Mouse (Mus musculus): ENCODE measurements around the gene Pwp2.
A peak's percentile ranks its signal among the peaks of the same experiment; 100 is the strongest.
"Not testable (repeated sequence)": the region's sequence is repeated elsewhere in the genome, so short reads cannot be mapped to it uniquely, and the experiment has no call there.

Pwp2 gene

GRCm38 (mm10) chr10:78184531-78185380 is at the start of gene Pwp2:
Gene Pwp2 (minus strand): TSS chr10:78185149.
- DNase-seq (ENCODE audit: low spot score): peak; percentile 85

GRCm38 (mm10) chr10:78233756-78234155 is 48.8 kb upstream of the Pwp2 start:
- no peak for DNase-seq (ENCODE audit: low spot score)

GRCm38 (mm10) chr10:78233161-78233560 is 48.2 kb upstream of the Pwp2 start:
- no peak for DNase-seq (ENCODE audit: low spot score)

- DNase-seq (ENCODE audit: low spot score): no peak
These were observed 47.5 kb upstream of the Pwp2 start for GRCm38 (mm10) chr10:78232301-78232980.

- DNase-seq (ENCODE audit: low spot score): no peak
These were observed 43.6 kb upstream of the Pwp2 start for GRCm38 (mm10) chr10:78228560-78228928.

- DNase-seq (ENCODE audit: low spot score): no peak
These were observed 43.1 kb upstream of the Pwp2 start for GRCm38 (mm10) chr10:78227875-78228559.

- DNase-seq (ENCODE audit: low spot score): no peak
These were observed 39.2 kb upstream of the Pwp2 start for GRCm38 (mm10) chr10:78224136-78224535.

GRCm38 (mm10) chr10:78222908-78223307 is 38.0 kb upstream of the Pwp2 start:
- DNase-seq (ENCODE audit: low spot score): no peak

GRCm38 (mm10) chr10:78221315-78221714 is 36.4 kb upstream of the Pwp2 start:
- DNase-seq (ENCODE audit: low spot score): no peak

- no peak for DNase-seq (ENCODE audit: low spot score)
These were observed 34.6 kb upstream of the Pwp2 start for GRCm38 (mm10) chr10:78219528-78219927.

- DNase-seq (ENCODE audit: low spot score): no peak
These were observed 33.6 kb upstream of the Pwp2 start for GRCm38 (mm10) chr10:78218576-78218975.

- no peak for DNase-seq (ENCODE audit: low spot score)
These were observed 31.6 kb upstream of the Pwp2 start for GRCm38 (mm10) chr10:78216376-78217083.

GRCm38 (mm10) chr10:78214371-78214770 is 29.4 kb upstream of the Pwp2 start:
- no peak for DNase-seq (ENCODE audit: low spot score)

GRCm38 (mm10) chr10:78211311-78211710 is 26.4 kb upstream of the Pwp2 start:
- DNase-seq (ENCODE audit: low spot score): peak; percentile 11

GRCm38 (mm10) chr10:78201182-78201581 is 16.2 kb upstream of the Pwp2 start:
- DNase-seq (ENCODE audit: low spot score): no peak

GRCm38 (mm10) chr10:78192933-78193332 is 8.0 kb upstream of the Pwp2 start:
- no peak for DNase-seq (ENCODE audit: low spot score)

GRCm38 (mm10) chr10:78186076-78186475 is 1.1 kb upstream of the Pwp2 start:
- not testable (repeated sequence) for DNase-seq (ENCODE audit: low spot score)

GRCm38 (mm10) chr10:78185381-78185725 is 404 bp upstream of the Pwp2 start:
- DNase-seq (ENCODE audit: low spot score): no peak

GRCm38 (mm10) chr10:78183577-78183976 is 1.4 kb downstream of the Pwp2 start:
- DNase-seq (ENCODE audit: low spot score): no peak

GRCm38 (mm10) chr10:78182321-78182720 is 2.6 kb downstream of the Pwp2 start:
- no peak for DNase-seq (ENCODE audit: low spot score)

- DNase-seq (ENCODE audit: low spot score): no peak
These were observed 10.5 kb downstream of the Pwp2 start for GRCm38 (mm10) chr10:78174474-78174873.

- no peak for DNase-seq (ENCODE audit: low spot score)
These were observed 13.4 kb downstream of the Pwp2 start for GRCm38 (mm10) chr10:78171581-78171980.
